Mouse (Mus musculus) spleen, adult 2 months (tissue): ENCODE measurements around the gene Smarce1. TPM values are rescaled to one million over a fixed set of nuclear protein-coding genes. Genes with fewer than 3 reads are reported as not detected.

Experiments
- DNase-seq, 2 experiments: peaks; one replicate each; pipeline versions ENCODE4 v3.0.0 to v3.0.0-alpha.2; 2012 to 2021; ENCODE audit warnings: low spot score in 2 of 2, low read depth in 1 of 2
- H3K27ac ChIP-seq: fragments of 200-500 bp; 2 replicates; pipeline ENCODE4 v1.5.1; 2012; ENCODE audit warnings: low read length, inconsistent platforms; ENCODE audit not compliant: insufficient read depth
- H3K27me3 ChIP-seq: fragments of 200-500 bp; 2 replicates; pipeline ENCODE4 v1.6.1; 2012; ENCODE audit warnings: mild to moderate bottlenecking, moderate library complexity, low read length, inconsistent platforms; ENCODE audit not compliant: control insufficient read depth, insufficient read depth
- H3K36me3 ChIP-seq: fragments of 200-500 bp; 2 replicates; pipeline ENCODE4 v1.6.1; 2012; ENCODE audit warnings: mild to moderate bottlenecking, low read length, inconsistent platforms; ENCODE audit not compliant: control insufficient read depth, insufficient read depth
- H3K4me1 ChIP-seq: fragments of 200-500 bp; 2 replicates; pipeline ENCODE4 v1.6.1; 2011; ENCODE audit warnings: inconsistent platforms; ENCODE audit not compliant: control insufficient read depth, insufficient read depth, insufficient read length
- H3K4me3 ChIP-seq: fragments of 200-500 bp; 2 replicates; pipeline ENCODE4 v1.5.1; 2011; ENCODE audit warnings: mild to moderate bottlenecking, inconsistent platforms; ENCODE audit not compliant: insufficient read depth, insufficient read length; ENCODE audit errors: extremely low read depth
- CTCF ChIP-seq: fragments of 200-500 bp; IDR thresholded peaks from 2 replicates; pipeline ENCODE4 v1.5.1; 2011; ENCODE audit warnings: mild to moderate bottlenecking, inconsistent platforms; ENCODE audit not compliant: insufficient read depth, insufficient read length, insufficient replicate concordance; ENCODE audit errors: extremely low read depth
- POLR2A ChIP-seq: fragments of 200-500 bp; IDR thresholded peaks from 2 replicates; pipeline ENCODE4 v1.6.1; 2011; ENCODE audit warnings: low read depth, low read length, inconsistent platforms
- WGBS: fragments of 180-500 bp; shearing (Covaris S2); methylation state at CpG from one replicate; pipeline ENCODE4 v1.1.7; 2018; 5-methylcytosine and 5-hydroxymethylcytosine counted together
- polyA plus RNA-seq: library from polyadenylated mRNA; depleted of rRNA; stranded (reverse); fragments of >200 nt; gene quantifications from 2 replicates; pipeline ENCODE4 v1.2.3, GENCODE M21; 2012; rRNA removed

Gene Smarce1
- polyA plus RNA-seq = 13.4 and 13.6 TPM in 2 replicates

DNA sequence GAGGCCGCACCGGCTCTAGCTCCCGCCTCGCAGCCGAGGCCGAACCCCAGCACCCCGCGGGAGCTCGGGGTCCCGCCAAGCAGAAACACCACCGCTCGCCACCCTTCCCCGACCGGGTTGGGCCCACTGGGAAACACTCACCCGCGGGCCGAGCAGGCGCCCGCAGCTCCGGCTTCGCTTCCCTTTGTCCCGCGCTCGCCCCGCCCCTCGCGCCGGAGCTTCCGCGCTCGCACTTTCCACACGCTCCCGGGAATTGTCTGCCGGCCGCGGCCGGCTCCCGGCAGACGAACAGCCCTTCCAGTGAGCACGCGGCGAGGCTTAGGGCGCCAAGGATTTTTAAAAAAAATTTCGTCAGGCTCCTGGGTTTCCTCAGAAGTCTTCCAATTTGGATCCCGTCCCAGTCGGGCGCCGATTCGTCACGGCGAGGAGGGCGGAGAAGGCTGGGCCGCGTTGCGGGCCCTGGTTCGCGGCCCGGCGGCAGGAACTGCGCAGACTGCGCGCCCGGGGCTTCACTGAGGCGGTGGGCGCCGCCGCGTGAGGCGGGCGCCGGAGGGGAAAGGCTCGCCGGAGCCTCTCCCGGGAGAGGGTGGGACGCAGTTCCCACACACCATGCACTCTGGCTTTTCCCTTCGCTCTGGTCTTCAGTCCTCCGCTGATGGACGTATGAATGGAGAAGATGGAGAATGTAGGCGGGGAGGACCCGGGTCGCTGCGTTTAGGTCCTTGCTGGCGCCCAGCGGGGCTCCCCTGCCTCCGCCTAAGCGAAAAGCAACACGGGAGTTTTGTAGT, at the start of gene Smarce1:
Gene Smarce1 (minus strand): TSS at position 757 of the 788 bp plus-strand sequence.
- Histone ChIP-seq H3K4me3 (peak within 1 kb of the TSS; percentile 96), H3K4me1 (no peaks in the 10 kb centered on the region; the same call in 1 of the 2 replicates), H3K36me3 (peaks cover 10% of the 10 kb centered on the region), H3K27ac (peak within 1 kb of the TSS; percentile 83), H3K27me3 (no peaks in the 10 kb centered on the region)
- peak; percentile 70 to 78 for DNase-seq
- under 1% methylated on average over 86 of the region's 87 CpGs for WGBS
- peak; percentile 40; the same call in 1 of the 2 replicates for TF ChIP-seq POLR2A
- no peak for TF ChIP-seq CTCF

- Histone ChIP-seq H3K4me3 (no peak overlapping the region), H3K27ac (no peak overlapping the region), H3K36me3 (no peaks in the 10 kb centered on the region), H3K27me3 (no peaks in the 10 kb centered on the region; the same call in 1 of the 2 replicates), H3K4me1 (no peaks in the 10 kb centered on the region)
- TF ChIP-seq POLR2A (no peak), CTCF (no peak)
- DNase-seq = no peak
- 36% methylated on average over 5 of the region's 5 CpGs for WGBS
Observed at GRCm38 (mm10) chr11:99279986-99280385, 49.2 kb upstream of the Smarce1 start.

- no peaks in the 10 kb centered on the region for H3K36me3 ChIP-seq
- no peak for TF ChIP-seq CTCF
- no peak for TF ChIP-seq POLR2A
Observed at GRCm38 (mm10) chr11:99276786-99277185, 46.0 kb upstream of the Smarce1 start.

GRCm38 (mm10) chr11:99275624-99276023, 44.8 kb upstream of the Smarce1 start:
- no peaks in the 10 kb centered on the region for H3K4me1 ChIP-seq
- 90% methylated on average over 6 of the region's 6 CpGs for WGBS
- DNase-seq = no peak
- no peak for TF ChIP-seq POLR2A
- TF ChIP-seq CTCF = no peak
- H3K4me3 ChIP-seq = no peak overlapping the region
- H3K27ac ChIP-seq = no peak overlapping the region
- no peaks in the 10 kb centered on the region for H3K27me3 ChIP-seq
- H3K36me3 ChIP-seq = no peaks in the 10 kb centered on the region

More at GRCm38 (mm10) chr11:99276786-99277185, 46.0 kb upstream of the Smarce1 start:
- no peak for DNase-seq
- H3K4me3 ChIP-seq = no peak overlapping the region
- H3K27ac ChIP-seq = no peak overlapping the region
- 78% methylated on average over 7 of the region's 7 CpGs for WGBS
- H3K27me3 ChIP-seq = no peaks in the 10 kb centered on the region
- no peaks in the 10 kb centered on the region for H3K4me1 ChIP-seq

- no peaks in the 10 kb centered on the region for H3K27me3 ChIP-seq
- no peak overlapping the region for H3K4me3 ChIP-seq
- no peaks in the 10 kb centered on the region for H3K4me1 ChIP-seq
- H3K36me3 ChIP-seq = no peaks in the 10 kb centered on the region
- H3K27ac ChIP-seq = no peak overlapping the region
- TF ChIP-seq CTCF (no peak), POLR2A (no peak)
- 92% methylated on average over 4 of the region's 4 CpGs for WGBS
- DNase-seq = no peak
Observed at GRCm38 (mm10) chr11:99272721-99273120, 41.9 kb upstream of the Smarce1 start.

DNA sequence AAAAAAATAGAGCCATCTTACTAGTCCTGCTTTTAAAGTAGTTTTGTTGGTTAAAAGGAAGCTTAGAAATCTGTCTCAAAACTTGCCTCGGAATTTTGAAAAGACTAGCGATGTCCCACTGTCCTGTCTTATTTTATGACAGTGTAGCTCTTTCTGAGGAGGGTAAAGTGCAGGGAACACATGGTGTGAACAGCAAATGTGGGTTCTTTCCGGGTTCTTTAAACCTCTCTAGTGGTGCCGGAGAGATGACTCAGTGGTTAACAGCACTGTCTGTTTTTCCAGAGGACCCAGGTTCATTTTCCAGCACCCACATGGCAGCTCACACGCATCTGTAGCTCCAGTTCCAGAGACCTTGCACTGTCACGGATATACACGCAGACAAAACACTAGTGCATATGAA, 38.4 kb upstream of the Smarce1 start:
- Histone ChIP-seq H3K4me3 (no peak overlapping the region), H3K36me3 (no peaks in the 10 kb centered on the region), H3K4me1 (no peaks in the 10 kb centered on the region), H3K27me3 (no peaks in the 10 kb centered on the region), H3K27ac (no peak overlapping the region)
- DNase-seq = no peak
- TF ChIP-seq POLR2A (no peak), CTCF (no peak)
- 80% methylated on average over 7 of the region's 7 CpGs for WGBS

DNA sequence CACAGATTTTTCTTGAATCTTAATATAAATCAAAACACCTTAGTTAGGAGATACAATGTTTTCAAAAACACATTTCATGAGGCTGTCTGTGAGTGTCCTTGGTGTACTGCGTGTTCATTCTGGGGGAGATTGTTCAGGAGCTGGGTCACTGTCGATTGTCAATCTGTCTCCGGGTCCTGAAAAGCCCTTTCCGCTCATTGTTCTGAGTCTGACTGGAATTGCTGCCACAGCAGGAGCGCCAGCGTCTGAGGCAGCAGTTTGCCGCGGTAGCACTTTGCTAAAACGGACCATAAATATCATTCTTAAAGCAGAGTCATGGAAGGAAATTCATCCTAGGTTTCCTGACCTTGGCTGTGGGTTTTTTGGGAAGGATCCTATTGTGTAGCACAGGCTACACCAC, 35.0 kb upstream of the Smarce1 start:
- Histone ChIP-seq H3K4me3 (no peak overlapping the region), H3K4me1 (no peaks in the 10 kb centered on the region), H3K27ac (no peak overlapping the region), H3K27me3 (no peaks in the 10 kb centered on the region), H3K36me3 (no peaks in the 10 kb centered on the region)
- DNase-seq = no peak
- 37% methylated on average over 9 of the region's 9 CpGs for WGBS
- TF ChIP-seq CTCF (no peak), POLR2A (no peak)
